Mouse (Mus musculus): ENCODE data around the gene Tomm20.

DNA sequence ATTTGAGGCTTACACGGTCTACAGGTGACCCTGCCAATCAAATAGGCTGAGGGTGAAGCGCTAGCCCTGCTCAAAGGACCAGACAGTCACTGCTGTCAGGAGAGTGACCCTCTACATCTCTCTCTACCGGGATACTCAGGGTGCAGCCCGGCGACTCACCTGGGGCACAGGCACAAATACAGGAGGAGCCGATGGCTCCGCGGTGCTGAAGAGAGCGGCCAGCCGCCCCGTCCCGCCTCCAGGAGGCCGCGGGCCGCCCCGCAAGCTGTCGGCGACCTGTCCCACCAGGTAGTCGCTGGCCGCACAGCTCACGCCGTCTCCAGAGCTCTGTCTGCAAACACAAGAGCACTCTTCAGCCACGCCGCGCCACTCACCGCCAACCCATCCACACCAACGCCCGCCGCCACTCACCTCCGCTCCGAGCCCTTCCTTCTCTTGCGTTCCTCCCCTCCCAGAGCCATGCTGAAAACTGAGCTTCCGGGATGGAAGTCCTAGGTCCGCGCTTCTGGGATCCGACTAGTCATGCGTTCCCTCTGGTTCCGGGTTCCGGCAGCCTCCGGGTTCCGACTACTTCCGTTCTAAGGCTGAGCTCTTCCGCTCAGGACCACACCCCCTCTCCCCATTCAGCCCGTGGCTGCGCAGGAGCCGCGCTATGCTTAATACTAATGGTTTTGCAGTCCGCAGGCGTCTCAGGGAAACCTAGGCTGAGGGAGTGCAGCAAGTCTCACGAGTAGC is 25.1 kb upstream of the Tomm20 start, which contains the start of gene Rbm34:
- TF ChIP-seq CTCF (conservative IDR thresholded peaks at IDR 0.05; ENCODE audit: low read length) (no peak), NANOG (IDR thresholded peaks at IDR 0.05; ENCODE audit: borderline replicate concordance, low read length) (no peak)

Data from E14TG2a.4 (cell line).